Mouse (Mus musculus) CH12.LX (cell line): ENCODE data around the gene Cenpx. TPM values are rescaled to one million over a fixed set of nuclear protein-coding genes. Genes with fewer than 3 reads are reported as not detected.

Source experiments
- DNase-seq: peaks from one replicate; pipeline ENCODE4 v3.0.0-alpha.2; 2013; ENCODE audit errors: extremely low read depth
- H3K27ac ChIP-seq: 2 replicates; pipeline ENCODE4 v1.5.1; 2012; ENCODE audit warnings: low read depth, mild to moderate bottlenecking, control low read depth, moderate library complexity; ENCODE audit not compliant: insufficient read depth
- H3K27me3 ChIP-seq: replicated peaks from 2 replicates; pipeline ENCODE3; 2012; ENCODE audit warnings: inconsistent platforms
- H3K36me3 ChIP-seq, 2 experiments: replicated peaks in 1 of 2; 2 replicates each; pipeline versions ENCODE3 to v1.6.1; 2012; ENCODE audit warnings: inconsistent platforms in 1 of 2, low read length in 1 of 2, mild to moderate bottlenecking in 1 of 2, mixed read lengths in 1 of 2, moderate library complexity in 1 of 2; ENCODE audit not compliant: control insufficient read depth in 1 of 2, insufficient read depth in 1 of 2
- H3K4me1 ChIP-seq, 2 experiments: 2 replicates each; pipeline ENCODE4 v1.6.1; 2012; ENCODE audit warnings: inconsistent platforms in 1 of 2, moderate library complexity in 1 of 2; ENCODE audit not compliant: insufficient read depth in 2 of 2, control insufficient read depth in 1 of 2
- H3K4me2 ChIP-seq: 2 replicates; pipeline ENCODE4 v1.6.1; 2012; ENCODE audit warnings: low read depth, mild to moderate bottlenecking, control low read depth; ENCODE audit not compliant: poor library complexity, insufficient read depth, severe bottlenecking
- H3K4me3 ChIP-seq, 3 experiments: fragments of 150-350 bp in 1 of 3; sonication (generic) in 1 of 3; replicated peaks in 1 of 3; 2 replicates each; pipeline versions ENCODE3 to v1.5.1; 2011 to 2012; ENCODE audit warnings: low read depth in 2 of 3, low read length in 2 of 3, mild to moderate bottlenecking in 2 of 3, moderate library complexity in 2 of 3, control low read depth in 1 of 3, improper control_type of control experiment in 1 of 3, inconsistent platforms in 1 of 3, mixed read lengths in 1 of 3; ENCODE audit not compliant: poor library complexity in 1 of 3
- H3K79me2 ChIP-seq: replicated peaks from 2 replicates; pipeline ENCODE4 v1.6.1; 2012; ENCODE audit warnings: mild to moderate bottlenecking, moderate library complexity; ENCODE audit not compliant: control insufficient read depth, poor library complexity, insufficient read depth, severe bottlenecking; ENCODE audit errors: extremely low read depth
- H3K9ac ChIP-seq: 2 replicates; pipeline ENCODE4 v1.6.1; 2012; ENCODE audit warnings: low read depth, mild to moderate bottlenecking, control low read depth, moderate library complexity; ENCODE audit not compliant: insufficient read depth
- H3K9me3 ChIP-seq: replicated peaks from 2 replicates; pipeline ENCODE3; 2012; ENCODE audit warnings: low read length, inconsistent platforms, mixed read lengths
- CHD2 ChIP-seq: IDR thresholded peaks from 2 replicates; pipeline ENCODE4 v1.6.1; 2011; ENCODE audit warnings: low read length, improper control_type of control experiment
- CTCF ChIP-seq, 2 experiments: IDR thresholded peaks in 1 of 2; conservative IDR thresholded peaks in 1 of 2; 2 replicates each; pipeline ENCODE4 v1.5.1; 2011 to 2012; ENCODE audit warnings: low read depth in 2 of 2, low read length in 2 of 2, improper control_type of control experiment in 1 of 2, inconsistent platforms in 1 of 2, mild to moderate bottlenecking in 1 of 2, moderate library complexity in 1 of 2
- E2F4 ChIP-seq: IDR thresholded peaks from 2 replicates; pipeline ENCODE4 v1.6.1; 2011; ENCODE audit warnings: low read depth, low read length, improper control_type of control experiment; ENCODE audit not compliant: insufficient replicate concordance
- ELF1 ChIP-seq: IDR thresholded peaks from 2 replicates; pipeline ENCODE4 v1.6.1; 2014; ENCODE audit warnings: low read depth, mild to moderate bottlenecking, inconsistent platforms, low read length, improper control_type of control experiment
- EP300 ChIP-seq: IDR thresholded peaks from 2 replicates; pipeline ENCODE4 v1.6.1; 2011; ENCODE audit warnings: low read length, improper control_type of control experiment
- ETS1 ChIP-seq: conservative IDR thresholded peaks from 2 replicates; pipeline ENCODE4 v1.6.1; 2012; ENCODE audit warnings: low read depth, mild to moderate bottlenecking, inconsistent platforms, low read length, improper control_type of control experiment, moderate library complexity
- HCFC1 ChIP-seq: IDR thresholded peaks from 2 replicates; pipeline ENCODE4 v1.6.1; 2012; ENCODE audit warnings: low read depth, mild to moderate bottlenecking, inconsistent platforms, low read length, improper control_type of control experiment
- JUND ChIP-seq: conservative IDR thresholded peaks from 2 replicates; pipeline ENCODE4 v1.6.1; 2011; ENCODE audit warnings: low read depth, low read length, improper control_type of control experiment
- MAFK ChIP-seq: IDR thresholded peaks from 2 replicates; pipeline ENCODE4 v1.6.1; 2011; ENCODE audit warnings: low read length, improper control_type of control experiment; ENCODE audit not compliant: insufficient replicate concordance
- MEF2A ChIP-seq: IDR thresholded peaks from 2 replicates; pipeline ENCODE4 v1.6.1; 2014; ENCODE audit warnings: low read depth, mild to moderate bottlenecking, inconsistent platforms, low read length, improper control_type of control experiment, borderline replicate concordance
- MXI1 ChIP-seq: IDR thresholded peaks from 2 replicates; pipeline ENCODE4 v1.6.1; 2011; ENCODE audit warnings: mild to moderate bottlenecking, low read depth, low read length, improper control_type of control experiment
- PAX5 ChIP-seq: IDR thresholded peaks from 2 replicates; pipeline ENCODE4 v1.6.1; 2012; ENCODE audit warnings: low read length, inconsistent platforms, mixed read lengths
- POLR2A ChIP-seq: IDR thresholded peaks from 2 replicates; pipeline ENCODE4 v1.6.1; 2011; ENCODE audit warnings: low read depth, mild to moderate bottlenecking, improper control_type of control experiment, low read length
- RCOR1 ChIP-seq: conservative IDR thresholded peaks from 2 replicates; pipeline ENCODE4 v1.6.1; 2012; ENCODE audit warnings: low read depth, mild to moderate bottlenecking, inconsistent platforms, low read length, improper control_type of control experiment
- SIN3A ChIP-seq: IDR thresholded peaks from 2 replicates; pipeline ENCODE4 v1.6.1; 2012; ENCODE audit warnings: low read length, improper control_type of control experiment, inconsistent platforms
- TCF12 ChIP-seq: IDR thresholded peaks from 2 replicates; pipeline ENCODE4 v1.6.1; 2014; ENCODE audit warnings: low read depth, mild to moderate bottlenecking, inconsistent platforms, low read length, improper control_type of control experiment
- USF2 ChIP-seq: conservative IDR thresholded peaks from 2 replicates; pipeline ENCODE4 v1.6.1; 2011; ENCODE audit warnings: low read depth, low read length, improper control_type of control experiment
- ZC3H11A ChIP-seq: IDR thresholded peaks from 2 replicates; pipeline ENCODE4 v1.6.1; 2012; ENCODE audit warnings: low read depth, mild to moderate bottlenecking, inconsistent platforms, low read length, improper control_type of control experiment
- ZMIZ1 ChIP-seq: IDR thresholded peaks from 2 replicates; pipeline ENCODE4 v1.6.1; 2012; ENCODE audit warnings: low read depth, mild to moderate bottlenecking, inconsistent platforms, low read length, improper control_type of control experiment
- dilution Hi-C: fragments of 300-500 bp; cut with MboI; formaldehyde crosslinking; loops from 2 replicates; pipeline ENCODE4 v1.14.3; 2020; ENCODE audit warnings: low sequenced_read_pairs; ENCODE audit not compliant: extremely low pct_unique_long_range_greater_than_20kb, extremely low pct_ligation_motif_present
- in situ Hi-C: fragments of 300-500 bp; cut with MboI; formaldehyde crosslinking; loops from 3 replicates; pipeline ENCODE4 v1.14.3; 2019; ENCODE audit warnings: low sequenced_read_pairs, low pct_ligation_motif_present, low pct_unique_long_range_greater_than_20kb, mixed read lengths
- polyA plus RNA-seq: library from polyadenylated mRNA; unstranded; fragments of >175 nt; gene quantifications from 2 replicates; pipeline ENCODE4 v1.2.1, GENCODE M21; 2012; ENCODE audit warnings: low read depth; ENCODE audit not compliant: insufficient read length
- total RNA-seq, 2 experiments: library from RNA; depleted of rRNA; stranded (reverse); fragments of 300-350 nt in 1 of 2; fragments of >200 nt in 1 of 2; gene quantifications; 2 replicates each; pipeline ENCODE4 v1.2.3; 2012 to 2014

Cenpx gene
- total and polyA plus RNA-seq, 3 experiments = 76.5 to 122 (median 101) TPM

- no peak overlapping the region for H3K9ac ChIP-seq
- H3K4me3 ChIP-seq = no peak overlapping the region
- H3K4me2 ChIP-seq = no peak overlapping the region
- H3K36me3 ChIP-seq = peaks cover 52 to 78% of the 10 kb centered on the region in 2 experiments
- no peaks in the 10 kb centered on the region for H3K79me2 ChIP-seq
- no peak for DNase-seq
- H3K9me3 ChIP-seq = peaks cover 7% of the 10 kb centered on the region
- peaks cover 5% of the 10 kb centered on the region in 2 experiments for H3K4me1 ChIP-seq
- TF ChIP-seq JUND (no peak), MXI1 (no peak), MEF2A (no peak), HCFC1 (no peak), CTCF (conservative IDR thresholded peaks at IDR 0.05 in 1 of 2, IDR thresholded peaks at IDR 0.05 in 1 of 2; ENCODE audit: low read depth in 2 of 2, low read length in 2 of 2) (no peak), POLR2A (peak; percentile 20; the same call in 1 of the 2 replicates)
- dilution Hi-C loops = no loop called here
- no peak overlapping the region for H3K27ac ChIP-seq
- in situ Hi-C loops = no loop called here
- peaks cover 2% of the 10 kb centered on the region for H3K27me3 ChIP-seq
Measured at GRCm38 (mm10) chr11:120722761-120723382, 9.3 kb upstream of the Cenpx start.

- dilution Hi-C loops = no loop called here
Measured at GRCm38 (mm10) chr11:120722067-120722630, 8.6 kb upstream of the Cenpx start.

More at GRCm38 (mm10) chr11:120722067-120722630, 8.6 kb upstream of the Cenpx start:
- no peak for TF ChIP-seq CHD2
- no peak for TF ChIP-seq USF2
- TF ChIP-seq POLR2A = no peak
- TF ChIP-seq MAFK = no peak
- no peak for TF ChIP-seq MEF2A
- no peak for TF ChIP-seq PAX5
- TF ChIP-seq ZC3H11A = no peak
- TF ChIP-seq CTCF (conservative IDR thresholded peaks at IDR 0.05 in 1 of 2, IDR thresholded peaks at IDR 0.05 in 1 of 2; ENCODE audit: low read depth in 2 of 2, low read length in 2 of 2) = no peak
- TF ChIP-seq ETS1 = no peak
- no peak for TF ChIP-seq ZMIZ1
- no peak for TF ChIP-seq MXI1
- no peak for TF ChIP-seq ELF1
- TF ChIP-seq TCF12 = no peak
- no peak for TF ChIP-seq EP300
- TF ChIP-seq SIN3A = no peak
- no peak for TF ChIP-seq RCOR1
- no peak for TF ChIP-seq HCFC1
- TF ChIP-seq E2F4 = no peak
- TF ChIP-seq, all 38 proteins: peak for 0
- Histone ChIP-seq H3K27me3 (no peaks in the 10 kb centered on the region), H3K4me1 (peaks cover 5% of the 10 kb centered on the region in 2 experiments), H3K4me3 (no peak overlapping the region), H3K9ac (no peak overlapping the region), H3K9me3 (peaks cover 7% of the 10 kb centered on the region), H3K27ac (no peak overlapping the region), H3K4me2 (no peak overlapping the region), H3K36me3 (peaks cover 60 to 85% of the 10 kb centered on the region in 2 experiments), H3K79me2 (no peaks in the 10 kb centered on the region)
- in situ Hi-C loops = no loop called here
- no peak for DNase-seq
